ENCODE assay signal across 14 mouse cellular contexts in genomic region chr9:62471541-62472189, GRCm38 (mm10).
DNase-seq lines count a peak whose midpoint lies in the region; ATAC-seq and TF ChIP-seq lines count a peak whose summit lies in the region.
"Had no signal": no experiment of that assay in that cellular context is flagged by ENCODE, and none has a peak within 500 bp of the region (broad histone marks: within the 10 kb centered on the region; RNA-seq: fewer than 3 reads in every experiment).

No protein-coding gene starts in this region.

- 77% methylated on average over 14 of the region's 14 CpGs for WGBS in forebrain, embryonic 14.5 days
- 73% methylated on average over 14 of the region's 14 CpGs for WGBS in forebrain, embryonic 16.5 days
- 81% methylated on average over 14 of the region's 14 CpGs for WGBS in stomach, postnatal 0 days

- no peak overlapping the region for H3K9ac ChIP-seq in forebrain, embryonic 14.5 days (ENCODE audit: low read length)
- no peak overlapping the region for H3K9ac ChIP-seq in forebrain, embryonic 16.5 days (replicated peaks; ENCODE audit: low read depth, low read length)
- no peak overlapping the region for H3K9ac ChIP-seq in stomach, postnatal 0 days (ENCODE audit: low read length)
- H3K9ac ChIP-seq: limb, embryonic 15.5 days; lung, embryonic 14.5 days had no signal

- no peaks in the 10 kb centered on the region for H3K36me3 ChIP-seq in forebrain, embryonic 14.5 days (ENCODE audit: control insufficient read depth, insufficient read depth, low read length)
- no peaks in the 10 kb centered on the region for H3K36me3 ChIP-seq in forebrain, embryonic 16.5 days (ENCODE audit: control insufficient read depth, insufficient read depth)
- no peaks in the 10 kb centered on the region for H3K36me3 ChIP-seq in stomach, postnatal 0 days (ENCODE audit: control insufficient read depth, insufficient read depth, low read length)
- H3K36me3 ChIP-seq: embryonic facial prominence, embryonic 10.5 days; G1E; limb, embryonic 15.5 days had no signal

- DNase-seq in forebrain, embryonic 14.5 days (ENCODE audit: low spot score), result peak; percentile 35
- peak; percentile 35 for DNase-seq in retina, postnatal 1 day
- no peak for DNase-seq in retina, embryonic 14.5 days (ENCODE audit: low spot score)
- DNase-seq in cerebellum, adult 18-20 months, result peak; percentile 93 to 97
- DNase-seq in stomach, postnatal 0 days (ENCODE audit: low spot score), result no peak
- no peak for DNase-seq in kidney, adult 9 months
- DNase-seq: gastrocnemius, adult 2 months; heart, postnatal 14 days; lung, embryonic 14.5 days had no signal

- no peak for TF ChIP-seq EP300 in stomach, postnatal 0 days (optimal IDR thresholded peaks at IDR 0.05)

- H3K4me2 ChIP-seq in forebrain, embryonic 14.5 days (ENCODE audit: low read length), result no peak overlapping the region
- no peak overlapping the region for H3K4me2 ChIP-seq in forebrain, embryonic 16.5 days (ENCODE audit: low read length)
- no peak overlapping the region for H3K4me2 ChIP-seq in stomach, postnatal 0 days (replicated peaks; ENCODE audit: low read depth)
- H3K4me2 ChIP-seq: limb, embryonic 15.5 days; lung, embryonic 14.5 days had no signal

- H3K9me3 ChIP-seq in forebrain, embryonic 14.5 days (replicated peaks; ENCODE audit: control insufficient read depth, low read length), result no peaks in the 10 kb centered on the region
- no peaks in the 10 kb centered on the region for H3K9me3 ChIP-seq in forebrain, embryonic 16.5 days (ENCODE audit: control insufficient read depth, low read length)
- H3K9me3 ChIP-seq in stomach, postnatal 0 days (ENCODE audit: control insufficient read depth, low read length), result no peaks in the 10 kb centered on the region
- H3K9me3 ChIP-seq: embryonic facial prominence, embryonic 10.5 days; G1E; limb, embryonic 15.5 days had no signal

- no peak for ATAC-seq in forebrain, embryonic 14.5 days
- no peak for ATAC-seq in forebrain, embryonic 16.5 days
- no peak for ATAC-seq in stomach, postnatal 0 days (ENCODE audit: low FRiP score, low TSS enrichment)

- H3K4me3 ChIP-seq in forebrain, embryonic 14.5 days (ENCODE audit: low read depth, low read length), result no peak overlapping the region
- H3K4me3 ChIP-seq in forebrain, embryonic 16.5 days (replicated peaks; ENCODE audit: low read length), result no peak overlapping the region
- no peak overlapping the region for H3K4me3 ChIP-seq in stomach, postnatal 0 days (ENCODE audit: low read depth, low read length)
- H3K4me3 ChIP-seq: embryonic facial prominence, embryonic 10.5 days; gastrocnemius, adult 2 months; left cerebral cortex, adult 2 months; limb, embryonic 15.5 days had no signal

- H3K27me3 ChIP-seq in forebrain, embryonic 14.5 days (replicated peaks; ENCODE audit: control insufficient read depth, insufficient read depth, low read length), result no peaks in the 10 kb centered on the region
- H3K27me3 ChIP-seq in forebrain, embryonic 16.5 days (replicated peaks; ENCODE audit: control insufficient read depth, insufficient read depth, low read length), result no peaks in the 10 kb centered on the region
- H3K27me3 ChIP-seq in stomach, postnatal 0 days (ENCODE audit: control insufficient read depth, insufficient read depth, low read length), result no peaks in the 10 kb centered on the region
- H3K27me3 ChIP-seq: limb, embryonic 15.5 days had no signal

- H3K27ac ChIP-seq in forebrain, embryonic 14.5 days (ENCODE audit: low read depth, low read length), result 0 out of 2 replicates have a peak overlapping the region, but pooled peaks have one; percentile 27
- no peak overlapping the region for H3K27ac ChIP-seq in forebrain, embryonic 16.5 days (ENCODE audit: low read length)
- H3K27ac ChIP-seq in stomach, postnatal 0 days (replicated peaks), result no peak overlapping the region
- H3K27ac ChIP-seq: gastrocnemius, adult 2 months; left cerebral cortex, adult 2 months; limb, embryonic 15.5 days had no signal

- H3K4me1 ChIP-seq in forebrain, embryonic 14.5 days (ENCODE audit: control insufficient read depth, insufficient read depth, low read length), result peaks cover 17% of the 10 kb centered on the region
- H3K4me1 ChIP-seq in forebrain, embryonic 16.5 days (replicated peaks; ENCODE audit: control insufficient read depth, insufficient read depth, low read length), result peaks cover 34% of the 10 kb centered on the region
- H3K4me1 ChIP-seq in stomach, postnatal 0 days (replicated peaks; ENCODE audit: control insufficient read depth, insufficient read depth), result no peaks in the 10 kb centered on the region

- no peak for TF ChIP-seq CTCF in stomach, postnatal 0 days (IDR thresholded peaks at IDR 0.05; ENCODE audit: low read depth)

Comparison
In these comparisons a context has a peak if more than half of its experiments do, and no peak if none do; other contexts are left out.
1. DNase-seq: peak in forebrain, embryonic 14.5 days (single experiment), retina, postnatal 1 day (single experiment) and cerebellum, adult 18-20 months (2 of 2); none in retina, embryonic 14.5 days (single experiment), stomach, postnatal 0 days (single experiment) and kidney, adult 9 months (single experiment).